Mouse (Mus musculus): ENCODE measurements around the gene Hoxc9.

DNA sequence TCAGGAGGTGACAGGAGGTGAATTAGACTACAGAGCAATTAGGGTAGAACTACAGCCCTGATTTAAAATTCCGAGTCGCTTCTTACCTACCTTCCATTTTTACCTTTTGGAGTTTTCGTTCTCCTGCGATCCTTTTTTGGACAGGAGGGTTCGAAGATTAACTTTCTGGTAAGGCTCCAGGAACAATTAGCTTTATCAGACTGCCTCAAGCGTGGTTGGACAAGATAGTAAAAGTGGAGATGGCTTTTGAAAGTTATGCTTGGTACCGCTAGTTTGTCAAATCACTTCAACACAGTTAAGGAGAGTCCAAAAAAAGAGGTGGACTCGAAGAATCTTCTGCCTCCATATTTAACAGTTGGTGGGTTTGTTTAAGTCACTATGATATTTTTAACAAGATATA is 45.3 kb downstream of the Hoxc9 start:
- TF ChIP-seq POLR2A (IDR thresholded peaks at IDR 0.05; ENCODE audit: control insufficient read depth, low read depth, low read length) = no peak
- no peak for TF ChIP-seq CTCF (IDR thresholded peaks at IDR 0.05; ENCODE audit: control insufficient read depth, insufficient read depth, insufficient replicate concordance, low read depth, low read length)

All from testis, adult 2 months (tissue).